Mouse (Mus musculus): ENCODE measurements around the gene Ier5l. TPM values are rescaled to one million over a fixed set of nuclear protein-coding genes. Genes with fewer than 3 reads are reported as not detected.
A peak's percentile ranks its signal among the peaks of the same experiment; 100 is the strongest.

The Ier5l gene
- polyA plus RNA-seq, 1 experiment, result 9.9 TPM

- peaks cover 20% of the 10 kb centered on the region for H3K4me1 ChIP-seq (ENCODE audit: control insufficient read depth, insufficient read depth, low read length)
- H3K4me3 ChIP-seq (ENCODE audit: insufficient read depth, low read depth, low read length), result no peak overlapping the region
- H3K36me3 ChIP-seq (ENCODE audit: control insufficient read depth, insufficient read depth, low read length), result no peaks in the 10 kb centered on the region
- TF ChIP-seq CTCF (conservative IDR thresholded peaks at IDR 0.05; ENCODE audit: insufficient read depth, insufficient read length, low read depth, low read length), result no peak
- TF ChIP-seq POLR2A (IDR thresholded peaks at IDR 0.05; ENCODE audit: low read depth, low read length), result no peak
- WGBS, result 81% methylated on average over 7 of the region's 7 CpGs
- no peak for DNase-seq
- H3K27me3 ChIP-seq (replicated peaks; ENCODE audit: control insufficient read depth, insufficient read depth, low read length), result no peaks in the 10 kb centered on the region
- peak overlapping the region; percentile 52 for H3K27ac ChIP-seq (ENCODE audit: insufficient read depth, low read depth, low read length)
Observed at GRCm38 (mm10) chr2:30448371-30448770, 25.6 kb downstream of the Ier5l start.

- DNase-seq, result peak; percentile 54
- WGBS, result 55% methylated on average over 10 of the region's 10 CpGs
- Histone ChIP-seq H3K4me1 (ENCODE audit: control insufficient read depth, insufficient read depth, low read length) (peaks cover 30% of the 10 kb centered on the region), H3K27me3 (replicated peaks; ENCODE audit: control insufficient read depth, insufficient read depth, low read length) (no peaks in the 10 kb centered on the region), H3K36me3 (ENCODE audit: control insufficient read depth, insufficient read depth, low read length) (no peaks in the 10 kb centered on the region), H3K4me3 (ENCODE audit: insufficient read depth, low read depth, low read length) (no peak overlapping the region), H3K27ac (ENCODE audit: insufficient read depth, low read depth, low read length) (peak overlapping the region; percentile 52)
- TF ChIP-seq CTCF (conservative IDR thresholded peaks at IDR 0.05; ENCODE audit: insufficient read depth, insufficient read length, low read depth, low read length) (no peak), POLR2A (IDR thresholded peaks at IDR 0.05; ENCODE audit: low read depth, low read length) (no peak)
Observed at GRCm38 (mm10) chr2:30446891-30447826, 26.9 kb downstream of the Ier5l start.

GRCm38 (mm10) chr2:30445312-30445711 lies 28.7 kb downstream of the Ier5l start:
- 26% methylated on average over 2 of the region's 2 CpGs for WGBS
- no peaks in the 10 kb centered on the region for H3K36me3 ChIP-seq (ENCODE audit: control insufficient read depth, insufficient read depth, low read length)
- peaks cover 41% of the 10 kb centered on the region for H3K4me1 ChIP-seq (ENCODE audit: control insufficient read depth, insufficient read depth, low read length)
- TF ChIP-seq CTCF (conservative IDR thresholded peaks at IDR 0.05; ENCODE audit: insufficient read depth, insufficient read length, low read depth, low read length), result no peak
- no peak for TF ChIP-seq POLR2A (IDR thresholded peaks at IDR 0.05; ENCODE audit: low read depth, low read length)
- DNase-seq, result peak; percentile 79
- H3K27me3 ChIP-seq (replicated peaks; ENCODE audit: control insufficient read depth, insufficient read depth, low read length), result no peaks in the 10 kb centered on the region
- H3K4me3 ChIP-seq (ENCODE audit: insufficient read depth, low read depth, low read length), result no peak overlapping the region
- H3K27ac ChIP-seq (ENCODE audit: insufficient read depth, low read depth, low read length), result peak overlapping the region; percentile 87

- peak overlapping the region; percentile 46; the same call in 1 of the 2 replicates for H3K27ac ChIP-seq (ENCODE audit: insufficient read depth, low read depth, low read length)
- H3K36me3 ChIP-seq (ENCODE audit: control insufficient read depth, insufficient read depth, low read length), result no peaks in the 10 kb centered on the region
- TF ChIP-seq CTCF (conservative IDR thresholded peaks at IDR 0.05; ENCODE audit: insufficient read depth, insufficient read length, low read depth, low read length), result no peak
- no peak for TF ChIP-seq POLR2A (IDR thresholded peaks at IDR 0.05; ENCODE audit: low read depth, low read length)
- no peaks in the 10 kb centered on the region for H3K27me3 ChIP-seq (replicated peaks; ENCODE audit: control insufficient read depth, insufficient read depth, low read length)
- peaks cover 50% of the 10 kb centered on the region for H3K4me1 ChIP-seq (ENCODE audit: control insufficient read depth, insufficient read depth, low read length)
- no peak overlapping the region for H3K4me3 ChIP-seq (ENCODE audit: insufficient read depth, low read depth, low read length)
- no peak for DNase-seq
Observed at GRCm38 (mm10) chr2:30444450-30444849, 29.6 kb downstream of the Ier5l start.

- H3K36me3 ChIP-seq (ENCODE audit: control insufficient read depth, insufficient read depth, low read length), result no peaks in the 10 kb centered on the region
- TF ChIP-seq CTCF (conservative IDR thresholded peaks at IDR 0.05; ENCODE audit: insufficient read depth, insufficient read length, low read depth, low read length) (no peak), POLR2A (IDR thresholded peaks at IDR 0.05; ENCODE audit: low read depth, low read length) (no peak)
- no peak overlapping the region for H3K4me3 ChIP-seq (ENCODE audit: insufficient read depth, low read depth, low read length)
- DNase-seq, result no peak
- H3K4me1 ChIP-seq (ENCODE audit: control insufficient read depth, insufficient read depth, low read length), result peaks cover 53% of the 10 kb centered on the region
- H3K27ac ChIP-seq (ENCODE audit: insufficient read depth, low read depth, low read length), result peak overlapping the region; percentile 12; the same call in 1 of the 2 replicates
- WGBS, result 50% methylated on average over 5 of the region's 5 CpGs
- no peaks in the 10 kb centered on the region for H3K27me3 ChIP-seq (replicated peaks; ENCODE audit: control insufficient read depth, insufficient read depth, low read length)
Observed at GRCm38 (mm10) chr2:30444006-30444405, 30.0 kb downstream of the Ier5l start.

GRCm38 (mm10) chr2:30443281-30443680 lies 30.7 kb downstream of the Ier5l start:
- TF ChIP-seq CTCF (conservative IDR thresholded peaks at IDR 0.05; ENCODE audit: insufficient read depth, insufficient read length, low read depth, low read length), result no peak
- TF ChIP-seq POLR2A (IDR thresholded peaks at IDR 0.05; ENCODE audit: low read depth, low read length), result no peak
- Histone ChIP-seq H3K27me3 (replicated peaks; ENCODE audit: control insufficient read depth, insufficient read depth, low read length) (no peaks in the 10 kb centered on the region), H3K4me1 (ENCODE audit: control insufficient read depth, insufficient read depth, low read length) (peaks cover 53% of the 10 kb centered on the region), H3K36me3 (ENCODE audit: control insufficient read depth, insufficient read depth, low read length) (no peaks in the 10 kb centered on the region; the same call in 1 of the 2 replicates), H3K4me3 (ENCODE audit: insufficient read depth, low read depth, low read length) (no peak overlapping the region), H3K27ac (ENCODE audit: insufficient read depth, low read depth, low read length) (peak overlapping the region; percentile 97)
- DNase-seq, result no peak
- 51% methylated on average over 4 of the region's 4 CpGs for WGBS

GRCm38 (mm10) chr2:30442498-30442890 lies 31.5 kb downstream of the Ier5l start:
- no peaks in the 10 kb centered on the region for H3K27me3 ChIP-seq (replicated peaks; ENCODE audit: control insufficient read depth, insufficient read depth, low read length)
- H3K36me3 ChIP-seq (ENCODE audit: control insufficient read depth, insufficient read depth, low read length), result no peaks in the 10 kb centered on the region; the same call in 1 of the 2 replicates
- WGBS, result 17% methylated on average over 5 of the region's 5 CpGs
- H3K27ac ChIP-seq (ENCODE audit: insufficient read depth, low read depth, low read length), result peak overlapping the region; percentile 97
- H3K4me1 ChIP-seq (ENCODE audit: control insufficient read depth, insufficient read depth, low read length), result peaks cover 53% of the 10 kb centered on the region
- DNase-seq, result no peak
- no peak for TF ChIP-seq CTCF (conservative IDR thresholded peaks at IDR 0.05; ENCODE audit: insufficient read depth, insufficient read length, low read depth, low read length)
- no peak for TF ChIP-seq POLR2A (IDR thresholded peaks at IDR 0.05; ENCODE audit: low read depth, low read length)
- peak overlapping the region; percentile 41 for H3K4me3 ChIP-seq (ENCODE audit: insufficient read depth, low read depth, low read length)
